In genomic region chr15:98851229-98851818, GRCm38 (mm10) we compare ENCODE assay signal across 20 mouse cellular contexts. TPM values are rescaled to one million over a fixed set of nuclear protein-coding genes. Genes with fewer than 3 reads are reported as not detected.
DNase-seq lines count a peak whose midpoint lies in the region; ATAC-seq lines count a peak whose summit lies in the region.
"Had no signal": no experiment of that assay in that cellular context is flagged by ENCODE, and none has a peak within 500 bp of the region (broad histone marks: within the 10 kb centered on the region; RNA-seq: fewer than 3 reads in every experiment).

No protein-coding gene starts in this region.

- H3K9ac ChIP-seq in intestine, embryonic 15.5 days: no peak overlapping the region
- H3K9ac ChIP-seq: forebrain, embryonic 13.5 days; forebrain, postnatal 0 days; hindbrain, embryonic 12.5 days had no signal

- H3K36me3 ChIP-seq in intestine, embryonic 15.5 days: peaks cover 87% of the 10 kb centered on the region

- ATAC-seq in intestine, embryonic 15.5 days: peak; percentile 58
- ATAC-seq: CD4-positive, CD25-positive, alpha-beta regulatory T cell, adult 4 months; forebrain, embryonic 13.5 days; forebrain, postnatal 0 days; hindbrain, embryonic 16.5 days; inflammation-experienced regulatory T-cells, adult 6 months had no signal

- 83% methylated on average over 21 of the region's 21 CpGs for WGBS in intestine, embryonic 15.5 days

- no peak overlapping the region for H3K4me2 ChIP-seq in intestine, embryonic 15.5 days (replicated peaks)
- H3K4me2 ChIP-seq: forebrain, embryonic 13.5 days; hindbrain, embryonic 12.5 days had no signal

- peak; percentile 16 for DNase-seq in cerebellum, adult 11 months
- no peak for DNase-seq in cerebellum, adult 9-10 months
- DNase-seq in gastrocnemius, postnatal 10 days: peak; percentile 5
- DNase-seq in gastrocnemius, postnatal 14 days: no peak
- DNase-seq in right cerebral cortex, postnatal 14 days: peak; percentile 5
- no peak for DNase-seq in right cerebral cortex, postnatal 4 days
- DNase-seq in lung, postnatal 10 days: no peak
- DNase-seq: B cell, adult 2 months; cerebellum, adult 11-12 months; forebrain, postnatal 0 days; heart, postnatal 10 days; heart, postnatal 4 days had no signal

- no peaks in the 10 kb centered on the region for H3K27me3 ChIP-seq in intestine, embryonic 15.5 days (replicated peaks)
- H3K27me3 ChIP-seq: forebrain, embryonic 13.5 days; hindbrain, embryonic 12.5 days had no signal

- no peaks in the 10 kb centered on the region for H3K4me1 ChIP-seq in intestine, embryonic 15.5 days (replicated peaks)
- H3K4me1 ChIP-seq: forebrain, embryonic 13.5 days; hindbrain, embryonic 12.5 days had no signal

- no peaks in the 10 kb centered on the region for H3K9me3 ChIP-seq in intestine, embryonic 15.5 days
- H3K9me3 ChIP-seq: forebrain, embryonic 13.5 days; G1E; hindbrain, embryonic 12.5 days had no signal

- H3K4me3 ChIP-seq in intestine, embryonic 15.5 days (replicated peaks): no peak overlapping the region
- H3K4me3 ChIP-seq: forebrain, embryonic 13.5 days; hindbrain, embryonic 12.5 days had no signal

- no peak overlapping the region for H3K27ac ChIP-seq in intestine, embryonic 15.5 days
- H3K27ac ChIP-seq: forebrain, embryonic 13.5 days; hindbrain, embryonic 12.5 days had no signal

- intact Hi-C loops in gastrocnemius, postnatal 14 days (cut with DNase I; ENCODE audit: low total_unique reads): no loop called here

RNA-seq across cellular contexts. Expression of gene Kmt2d, which starts 19.7 kb away (rescaled TPM):
- total RNA-seq in gastrocnemius, postnatal 10 days (2021): 10 to 100 TPM; 46.9 to 59.9 TPM
- 10 to 100 TPM; 40.2 to 40.8 TPM for total RNA-seq in gastrocnemius, postnatal 14 days (2021)
- polyA plus RNA-seq in intestine, embryonic 15.5 days (2015; fragmentation: Nextera tagmentation; extraction: Ambion mirVana): 9.6 and 10.4 TPM in 2 replicates

RNA-seq across cellular contexts. Expression of gene Prkag1, which starts 20.0 kb away (rescaled TPM):
- 10 to 100 TPM; 35.8 to 36.6 TPM for total RNA-seq in gastrocnemius, postnatal 10 days (2021)
- total RNA-seq in gastrocnemius, postnatal 14 days (2021): 10 to 100 TPM; 36.6 to 42.0 TPM
- polyA plus RNA-seq in intestine, embryonic 15.5 days (2015; fragmentation: Nextera tagmentation; extraction: Ambion mirVana): 88.3 and 89.0 TPM in 2 replicates

RNA-seq across cellular contexts. Expression of gene Ddn, which starts 42.0 kb away (rescaled TPM):
- total RNA-seq in gastrocnemius, postnatal 10 days (2021): 1 to 10 TPM; 2.2 to 2.7 TPM
- 1 to 10 TPM; 1.6 to 2.7 TPM for total RNA-seq in gastrocnemius, postnatal 14 days (2021)
- polyA plus RNA-seq in intestine, embryonic 15.5 days (2015; fragmentation: Nextera tagmentation; extraction: Ambion mirVana): not detected in 2 replicates
- polyA plus RNA-seq: CD4-positive, CD25-positive, alpha-beta regulatory T cell, adult 4 months; embryonic facial prominence, embryonic 14.5 days; inflammation-experienced regulatory T-cells, adult 6 months had no signal

RNA-seq across cellular contexts. Expression of gene Rhebl1, which starts 43.0 kb away (rescaled TPM):
- total RNA-seq in gastrocnemius, postnatal 10 days (2021): 1 to 10 TPM; 2.1 to 2.7 TPM
- 1 to 10 TPM; 1.1 to 2.0 TPM for total RNA-seq in gastrocnemius, postnatal 14 days (2021)
- polyA plus RNA-seq in intestine, embryonic 15.5 days (2015; fragmentation: Nextera tagmentation; extraction: Ambion mirVana): 10.8 and 12.5 TPM in 2 replicates

RNA-seq across cellular contexts. Expression of gene Dhh, which starts 47.0 kb away (rescaled TPM):
- 1 to 10 TPM; 3.6 to 4.0 TPM for total RNA-seq in gastrocnemius, postnatal 10 days (2021)
- total RNA-seq in gastrocnemius, postnatal 14 days (2021): 1 to 10 TPM in 1 of 2 experiments, under 1 TPM in 1; 0.97 to 4.1 TPM
- 0.96 and 1.1 TPM in 2 replicates for polyA plus RNA-seq in intestine, embryonic 15.5 days (2015; fragmentation: Nextera tagmentation; extraction: Ambion mirVana)
- polyA plus RNA-seq: CD4-positive, CD25-positive, alpha-beta regulatory T cell, adult 4 months; G1E had no signal

Comparison
In these comparisons a context has a peak if more than half of its experiments do, and no peak if none do; other contexts are left out.
1. DNase-seq: peak in cerebellum, adult 11 months (single experiment), gastrocnemius, postnatal 10 days (single experiment) and right cerebral cortex, postnatal 14 days (single experiment); none in cerebellum, adult 9-10 months (single experiment), gastrocnemius, postnatal 14 days (single experiment), right cerebral cortex, postnatal 4 days (single experiment) and lung, postnatal 10 days (single experiment).